Mouse (Mus musculus) MEL (cell line): ENCODE measurements around the gene Ddx43. TPM values are rescaled to one million over a fixed set of nuclear protein-coding genes. Genes with fewer than 3 reads are reported as not detected.
A peak's percentile ranks its signal among the peaks of the same experiment; 100 is the strongest.

Experiments
- DNase-seq: peaks from one replicate; pipeline ENCODE4 v3.0.0; 2011; ENCODE audit warnings: low read depth, low spot score
- H3K27ac ChIP-seq: 2 replicates; pipeline ENCODE4 v1.5.1; 2012; ENCODE audit warnings: low read depth, mild to moderate bottlenecking, control low read depth, low read length, moderate library complexity; ENCODE audit not compliant: control insufficient read depth
- H3K27me3 ChIP-seq, 2 experiments: fragments of 150-350 bp in 1 of 2; sonication (generic) in 1 of 2; 2 replicates each; pipeline ENCODE4 v1.6.1; 2012; ENCODE audit warnings: low read length in 2 of 2, mild to moderate bottlenecking in 2 of 2, improper control_type of control experiment in 1 of 2, moderate library complexity in 1 of 2; ENCODE audit not compliant: insufficient read depth in 2 of 2, control insufficient read depth in 1 of 2
- H3K36me3 ChIP-seq, 2 experiments: 2 replicates each; pipeline ENCODE4 v1.6.1; 2012 to 2014; ENCODE audit warnings: low read length in 2 of 2, improper control_type of control experiment in 1 of 2, inconsistent platforms in 1 of 2, mild to moderate bottlenecking in 1 of 2; ENCODE audit not compliant: insufficient read depth in 2 of 2, control insufficient read depth in 1 of 2
- H3K4me1 ChIP-seq, 2 experiments: fragments of 150-350 bp in 1 of 2; sonication (generic) in 1 of 2; 2 replicates each; pipeline ENCODE4 v1.6.1; 2012; ENCODE audit warnings: low read length in 2 of 2, improper control_type of control experiment in 1 of 2, mild to moderate bottlenecking in 1 of 2; ENCODE audit not compliant: insufficient read depth in 2 of 2, control insufficient read depth in 1 of 2
- H3K4me3 ChIP-seq, 2 experiments: fragments of 150-350 bp in 1 of 2; sonication (generic) in 1 of 2; 2 replicates each; pipeline ENCODE4 v1.5.1; 2012; ENCODE audit warnings: low read depth in 2 of 2, low read length in 2 of 2, mild to moderate bottlenecking in 2 of 2, moderate library complexity in 2 of 2, control low read depth in 1 of 2, improper control_type of control experiment in 1 of 2; ENCODE audit not compliant: control insufficient read depth in 1 of 2, insufficient read depth in 1 of 2
- H3K79me2 ChIP-seq: 2 replicates; pipeline ENCODE4 v1.6.1; 2012; ENCODE audit warnings: mild to moderate bottlenecking, low read length, moderate library complexity; ENCODE audit not compliant: control insufficient read depth, poor library complexity, insufficient read depth
- H3K9ac ChIP-seq: 2 replicates; pipeline ENCODE4 v1.6.1; 2012; ENCODE audit warnings: low read depth, mild to moderate bottlenecking, control low read depth, low read length, moderate library complexity; ENCODE audit not compliant: control insufficient read depth, poor library complexity, severe bottlenecking
- H3K9me3 ChIP-seq: fragments of 150-350 bp; sonication (generic); replicated peaks from 2 replicates; pipeline ENCODE4 v1.6.1; 2012; ENCODE audit warnings: mild to moderate bottlenecking, low read length, improper control_type of control experiment, moderate library complexity; ENCODE audit not compliant: insufficient read depth
- CHD1 ChIP-seq: IDR thresholded peaks from 2 replicates; pipeline ENCODE4 v1.6.1; 2012; ENCODE audit warnings: low read depth, mild to moderate bottlenecking, inconsistent platforms, low read length, improper control_type of control experiment
- CHD2 ChIP-seq: IDR thresholded peaks from 2 replicates; pipeline ENCODE4 v1.6.1; 2011; ENCODE audit warnings: low read length, improper control_type of control experiment
- CTCF ChIP-seq, 3 experiments: IDR thresholded peaks in 2 of 3; conservative IDR thresholded peaks in 1 of 3; 2 replicates each; pipeline ENCODE4 v1.5.1; 2011 to 2012; ENCODE audit warnings: low read length in 3 of 3, low read depth in 2 of 3, mild to moderate bottlenecking in 2 of 3, improper control_type of control experiment in 1 of 3, inconsistent platforms in 1 of 3, mixed read lengths in 1 of 3, moderate library complexity in 1 of 3; ENCODE audit not compliant: control insufficient read depth in 1 of 3, insufficient read depth in 1 of 3, poor library complexity in 1 of 3, severe bottlenecking in 1 of 3
- E2F4 ChIP-seq: IDR thresholded peaks from 2 replicates; pipeline ENCODE4 v1.6.1; 2011; ENCODE audit warnings: low read depth, low read length, improper control_type of control experiment, borderline replicate concordance
- EP300 ChIP-seq, 2 experiments: IDR thresholded peaks; 2 replicates each; pipeline ENCODE4 v1.6.1; 2011; ENCODE audit warnings: improper control_type of control experiment in 2 of 2, low read length in 2 of 2, low read depth in 1 of 2, mild to moderate bottlenecking in 1 of 2
- GATA1 ChIP-seq: IDR thresholded peaks from 2 replicates; pipeline ENCODE4 v1.6.1; 2011; ENCODE audit warnings: low read depth, low read length, improper control_type of control experiment
- MAFK ChIP-seq: IDR thresholded peaks from 2 replicates; pipeline ENCODE4 v1.6.1; 2011; ENCODE audit warnings: low read depth, mild to moderate bottlenecking, low read length, improper control_type of control experiment, borderline replicate concordance
- MXI1 ChIP-seq: IDR thresholded peaks from 2 replicates; pipeline ENCODE4 v1.6.1; 2011; ENCODE audit warnings: mild to moderate bottlenecking, low read depth, low read length, improper control_type of control experiment
- NRF1 ChIP-seq: IDR thresholded peaks from 2 replicates; pipeline ENCODE4 v1.6.1; 2014; ENCODE audit warnings: low read depth, mild to moderate bottlenecking, inconsistent platforms, low read length, improper control_type of control experiment, moderate library complexity; ENCODE audit not compliant: poor library complexity, insufficient read depth, severe bottlenecking
- POLR2A ChIP-seq, 2 experiments: IDR thresholded peaks; 2 replicates each; pipeline ENCODE4 v1.6.1; 2011 to 2012; ENCODE audit warnings: low read length in 2 of 2, mild to moderate bottlenecking in 2 of 2, control low read depth in 1 of 2, improper control_type of control experiment in 1 of 2, low read depth in 1 of 2, moderate library complexity in 1 of 2; ENCODE audit not compliant: control insufficient read depth in 1 of 2, insufficient read depth in 1 of 2, poor library complexity in 1 of 2
- POLR2AphosphoS2 ChIP-seq: IDR thresholded peaks from 2 replicates; pipeline ENCODE4 v1.6.1; 2011; ENCODE audit warnings: low read length, improper control_type of control experiment
- RAD21 ChIP-seq: IDR thresholded peaks from 2 replicates; pipeline ENCODE4 v1.6.1; 2011; ENCODE audit warnings: mild to moderate bottlenecking, low read depth, low read length, improper control_type of control experiment
- RCOR1 ChIP-seq: IDR thresholded peaks from 2 replicates; pipeline ENCODE4 v1.6.1; 2012; ENCODE audit warnings: low read depth, mild to moderate bottlenecking, inconsistent platforms, low read length, improper control_type of control experiment
- SIN3A ChIP-seq: IDR thresholded peaks from 2 replicates; pipeline ENCODE4 v1.6.1; 2012; ENCODE audit warnings: low read length, improper control_type of control experiment, inconsistent platforms
- SMC3 ChIP-seq: IDR thresholded peaks from 2 replicates; pipeline ENCODE4 v1.6.1; 2011; ENCODE audit warnings: low read depth, low read length, improper control_type of control experiment
- TAL1 ChIP-seq: IDR thresholded peaks from 2 replicates; pipeline ENCODE4 v1.6.1; 2012; ENCODE audit warnings: mild to moderate bottlenecking, inconsistent platforms, low read length, moderate library complexity, mixed read lengths
- TCF12 ChIP-seq: IDR thresholded peaks from 2 replicates; pipeline ENCODE4 v1.6.1; 2014; ENCODE audit warnings: low read depth, mild to moderate bottlenecking, inconsistent platforms, low read length, improper control_type of control experiment, moderate library complexity
- UBTF ChIP-seq: IDR thresholded peaks from 2 replicates; pipeline ENCODE4 v1.6.1; 2012; ENCODE audit warnings: low read depth, mild to moderate bottlenecking, inconsistent platforms, low read length, improper control_type of control experiment, moderate library complexity, borderline replicate concordance; ENCODE audit not compliant: insufficient read depth
- ZC3H11A ChIP-seq: IDR thresholded peaks from 2 replicates; pipeline ENCODE4 v1.6.1; 2012; ENCODE audit warnings: low read depth, mild to moderate bottlenecking, inconsistent platforms, low read length, improper control_type of control experiment
- ZKSCAN1 ChIP-seq: IDR thresholded peaks from 2 replicates; pipeline ENCODE4 v1.6.1; 2012; ENCODE audit warnings: low read depth, mild to moderate bottlenecking, inconsistent platforms, low read length, improper control_type of control experiment, moderate library complexity
- ZNF384 ChIP-seq: IDR thresholded peaks from 2 replicates; pipeline ENCODE4 v1.6.1; 2012; ENCODE audit warnings: low read depth, mild to moderate bottlenecking, inconsistent platforms, low read length, improper control_type of control experiment
- polyA plus RNA-seq, 2 experiments: library from polyadenylated mRNA; stranded (reverse) in 1 of 2; unstranded in 1 of 2; fragments of >175 nt in 1 of 2; fragments of >200 nt in 1 of 2; gene quantifications; 2 replicates each; pipeline versions ENCODE4 v1.2.1 to v1.2.4; 2012; ENCODE audit warnings: low replicate concordance in 2 of 2, low read depth in 1 of 2; ENCODE audit not compliant: insufficient read length in 2 of 2, insufficient read depth in 1 of 2, missing spikeins in 1 of 2
- total RNA-seq: library from RNA; depleted of rRNA; stranded (reverse); fragments of 300-350 nt; gene quantifications from 2 replicates; pipeline ENCODE4 v1.2.3, GENCODE M21; 2012

Gene Ddx43
- total and polyA plus RNA-seq, 3 experiments = 5.5 to 7.2 TPM; not detected in 1

DNA sequence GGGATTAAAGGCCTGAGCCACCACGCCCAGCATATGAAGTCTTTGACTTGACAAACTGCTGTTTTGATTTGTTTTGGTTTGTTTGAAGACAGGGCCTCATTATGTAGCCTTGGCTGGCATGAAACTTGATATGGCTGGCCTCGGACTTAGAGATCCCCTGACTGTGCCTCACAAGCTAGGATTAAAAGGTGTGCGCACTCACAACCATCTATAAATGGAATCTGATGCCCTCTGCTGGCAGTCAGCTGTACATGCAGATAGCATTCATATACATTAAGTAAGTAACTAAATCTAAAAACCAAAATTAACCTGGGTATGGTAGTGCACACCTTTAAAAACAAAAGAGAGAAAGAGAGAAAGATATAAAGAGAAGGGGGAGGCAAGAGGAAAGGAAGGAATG, 9.7 kb upstream of the Ddx43 start:
- Histone ChIP-seq H3K4me1 (peaks cover 0 to 3% of the 10 kb centered on the region in 2 experiments; a peak in 1 of 4 replicates), H3K27ac (no peak overlapping the region), H3K27me3 (no peaks in the 10 kb centered on the region; a peak in 1 of 4 replicates), H3K9ac (no peak overlapping the region), H3K36me3 (0 out of 4 replicates have a peak, but pooled peaks cover 0 to 2% of the 10 kb centered on the region in 2 experiments), H3K79me2 (no peaks in the 10 kb centered on the region), H3K4me3 (no peak overlapping the region), H3K9me3 (no peaks in the 10 kb centered on the region)
- DNase-seq = peak; percentile 60
- peak; percentile 89 for TF ChIP-seq SMC3
- no peak for TF ChIP-seq ZKSCAN1
- peak; percentile 71 for TF ChIP-seq RAD21
- peak; percentile 58 to 87 (median 77) for TF ChIP-seq CTCF (IDR thresholded peaks at IDR 0.05 in 2 of 3, conservative IDR thresholded peaks at IDR 0.05 in 1 of 3; ENCODE audit: control insufficient read depth in 1 of 3, insufficient read depth in 1 of 3, low read depth in 2 of 3, low read length in 3 of 3, poor library complexity in 1 of 3, severe bottlenecking in 1 of 3)
- peak; percentile 57 for TF ChIP-seq ZC3H11A

DNA sequence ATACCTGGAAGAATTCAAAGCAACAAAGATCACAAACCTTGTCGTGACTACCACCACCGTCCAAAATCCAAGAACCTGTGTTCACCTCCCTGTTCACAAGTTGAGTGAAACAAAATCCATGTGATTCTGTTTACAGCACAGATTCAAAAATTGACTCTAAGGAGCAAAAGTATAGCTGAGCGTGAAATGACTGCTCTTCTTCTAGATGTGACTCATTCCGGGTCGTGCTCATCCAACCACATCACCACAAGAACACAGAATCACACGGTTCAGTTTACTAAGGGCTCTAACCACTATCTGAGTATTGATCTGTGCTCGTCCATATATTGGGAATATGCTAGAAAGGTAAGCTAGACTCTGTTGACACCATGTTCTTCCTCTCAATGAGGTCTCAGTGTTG, 8.6 kb upstream of the Ddx43 start:
- Histone ChIP-seq H3K9ac (no peak overlapping the region), H3K9me3 (no peaks in the 10 kb centered on the region)
- TF ChIP-seq MXI1 (no peak), POLR2AphosphoS2 (no peak), ZNF384 (no peak), EP300 (IDR thresholded peaks at IDR 0.05; ENCODE audit: low read depth in 1 of 2, low read length in 2 of 2) (no peak), NRF1 (no peak), CTCF (IDR thresholded peaks at IDR 0.05 in 2 of 3, conservative IDR thresholded peaks at IDR 0.05 in 1 of 3; ENCODE audit: control insufficient read depth in 1 of 3, insufficient read depth in 1 of 3, low read depth in 2 of 3, low read length in 3 of 3, poor library complexity in 1 of 3, severe bottlenecking in 1 of 3) (no peak; a peak in 1 of 6 replicates), RCOR1 (no peak)
- TF ChIP-seq, all 39 proteins: peak for 0
- 0 out of 4 replicates have a peak, but pooled peaks cover 0 to 2% of the 10 kb centered on the region in 2 experiments for H3K36me3 ChIP-seq
- no peaks in the 10 kb centered on the region for H3K79me2 ChIP-seq
- no peak overlapping the region for H3K27ac ChIP-seq
- peaks cover 0 to 3% of the 10 kb centered on the region in 2 experiments; a peak in 1 of 4 replicates for H3K4me1 ChIP-seq
- no peak for DNase-seq
- H3K27me3 ChIP-seq = no peaks in the 10 kb centered on the region; a peak in 1 of 4 replicates
- no peak overlapping the region for H3K4me3 ChIP-seq

DNA sequence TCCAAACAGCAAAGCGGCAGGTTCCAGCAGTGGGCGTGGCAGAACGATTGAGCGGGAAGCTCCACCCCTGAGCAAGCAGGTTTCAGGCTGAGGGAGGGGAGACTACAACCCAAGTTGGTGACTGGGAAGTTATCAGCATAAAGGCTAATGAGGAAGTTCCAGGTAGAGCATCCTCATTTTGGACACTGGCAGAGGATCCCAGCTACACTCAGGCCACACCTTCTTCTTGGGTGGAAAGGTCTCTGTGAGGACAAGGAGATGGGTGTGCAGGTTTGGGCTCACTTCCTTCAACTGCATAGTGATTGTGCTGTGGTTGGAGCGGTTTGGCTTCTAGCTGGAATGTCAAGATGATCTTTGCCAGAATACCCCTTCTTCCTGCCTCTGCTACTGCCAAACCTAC, 5.6 kb upstream of the Ddx43 start:
- peak; percentile 54 for DNase-seq
- Histone ChIP-seq H3K4me1 (peaks cover 4 to 9% of the 10 kb centered on the region in 2 experiments; a peak in 3 of 4 replicates), H3K36me3 (peaks cover 0 to 6% of the 10 kb centered on the region in 2 experiments; a peak in 2 of 4 replicates), H3K9me3 (no peaks in the 10 kb centered on the region), H3K27me3 (no peaks in the 10 kb centered on the region), H3K9ac (no peak overlapping the region), H3K27ac (no peak overlapping the region), H3K4me3 (no peak overlapping the region), H3K79me2 (peaks cover 4% of the 10 kb centered on the region)
- TF ChIP-seq E2F4 (no peak), SIN3A (no peak), GATA1 (no peak), TCF12 (no peak), RCOR1 (no peak), MAFK (no peak), CHD1 (no peak), RAD21 (no peak), MXI1 (no peak), TAL1 (no peak), UBTF (no peak), CHD2 (no peak), POLR2A (IDR thresholded peaks at IDR 0.05; ENCODE audit: control insufficient read depth in 1 of 2, insufficient read depth in 1 of 2, low read depth in 1 of 2, low read length in 2 of 2, poor library complexity in 1 of 2) (no peak)
